Mouse (Mus musculus) liver, adult 2 months (tissue): Measurements from ENCODE around the gene Palld. TPM values are rescaled to one million over a fixed set of nuclear protein-coding genes. Genes with fewer than 3 reads are reported as not detected.

Experiments
- DNase-seq: peaks from one replicate; pipeline ENCODE4 v3.0.0-alpha.2; 2011; ENCODE audit warnings: low read depth, low spot score; ENCODE audit errors: extremely low read depth
- H3K27ac ChIP-seq: fragments of 200-500 bp; replicated peaks from 2 replicates; pipeline ENCODE4 v1.5.1; 2012; ENCODE audit warnings: low read depth, mild to moderate bottlenecking, control low read depth, inconsistent platforms, low read length; ENCODE audit not compliant: insufficient read depth
- H3K27me3 ChIP-seq: fragments of 200-500 bp; 2 replicates; pipeline ENCODE4 v1.6.1; 2012; ENCODE audit warnings: mild to moderate bottlenecking, moderate library complexity, low read length, inconsistent platforms; ENCODE audit not compliant: control insufficient read depth, insufficient read depth
- H3K36me3 ChIP-seq: fragments of 200-500 bp; 2 replicates; pipeline ENCODE4 v1.6.1; 2012; ENCODE audit warnings: low read length, inconsistent platforms; ENCODE audit not compliant: control insufficient read depth, insufficient read depth
- H3K4me1 ChIP-seq: fragments of 200-500 bp; 2 replicates; pipeline ENCODE4 v1.6.1; 2011; ENCODE audit warnings: low read length; ENCODE audit not compliant: control insufficient read depth, insufficient read depth
- H3K4me3 ChIP-seq: fragments of 200-500 bp; 2 replicates; pipeline ENCODE4 v1.5.1; 2011; ENCODE audit warnings: low read depth, mild to moderate bottlenecking, control low read depth, low read length, moderate library complexity; ENCODE audit not compliant: insufficient read depth
- H3K79me2 ChIP-seq: fragments of 200-500 bp; 2 replicates; pipeline ENCODE4 v1.6.1; 2012; ENCODE audit warnings: inconsistent platforms, mild to moderate bottlenecking, low read length, moderate library complexity; ENCODE audit not compliant: control insufficient read depth, insufficient read depth
- H3K9ac ChIP-seq: fragments of 200-500 bp; 2 replicates; pipeline ENCODE4 v1.6.1; 2012; ENCODE audit warnings: low read depth, mild to moderate bottlenecking, control low read depth, inconsistent platforms, low read length
- CTCF ChIP-seq: fragments of 200-500 bp; IDR thresholded peaks from 2 replicates; pipeline ENCODE4 v1.5.1; 2011; ENCODE audit warnings: low read depth, low read length, control low read depth
- POLR2A ChIP-seq: fragments of 200-500 bp; IDR thresholded peaks from 2 replicates; pipeline ENCODE4 v1.6.1; 2011; ENCODE audit warnings: low read length, control low read depth; ENCODE audit not compliant: insufficient read depth; ENCODE audit errors: extremely low read depth
- whole genome bisulfite sequencing: fragments of 180-500 bp; shearing (Covaris S2); methylation state at CpG from one replicate; pipeline ENCODE4 v1.1.7; 2018; 5-methylcytosine and 5-hydroxymethylcytosine counted together
- polyA plus RNA-seq: library from polyadenylated mRNA; depleted of rRNA; stranded (reverse); fragments of >200 nt; gene quantifications from 2 replicates; pipeline ENCODE4 v1.2.3, GENCODE M21; 2012
- total RNA-seq: library from RNA; depleted of rRNA; stranded (reverse); fragments of >200 nt; gene quantifications from 2 replicates; pipeline ENCODE4 v1.2.3, GENCODE M21; 2014

Gene Palld
- total and polyA plus RNA-seq, 2 experiments = 10.1 to 17.8 TPM

DNA sequence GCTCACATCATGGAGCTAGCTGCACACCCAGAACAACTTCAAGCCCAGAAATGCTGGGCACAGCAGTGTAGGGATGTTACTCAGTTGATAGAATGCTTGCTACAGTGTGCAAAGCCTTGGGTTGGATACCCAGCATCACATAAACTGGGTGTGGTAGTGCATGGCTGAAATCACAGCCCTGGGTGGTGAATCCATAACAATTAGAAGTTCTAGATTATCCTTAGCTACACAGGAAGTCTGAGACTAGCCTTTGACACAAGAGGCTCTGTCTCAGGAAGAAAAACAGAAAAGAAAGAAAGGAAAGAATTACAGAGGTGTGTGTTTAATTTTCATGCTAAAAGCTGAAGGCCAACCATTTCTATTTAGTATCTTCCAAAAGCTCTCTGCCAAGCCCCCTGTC lies 231.3 kb downstream of the Palld start:
- DNase-seq = no peak
- H3K4me3 ChIP-seq = no peak overlapping the region
- H3K27ac ChIP-seq = no peak overlapping the region
- H3K4me1 ChIP-seq = no peaks in the 10 kb centered on the region
- H3K36me3 ChIP-seq = no peaks in the 10 kb centered on the region
- no peaks in the 10 kb centered on the region for H3K27me3 ChIP-seq
- H3K9ac ChIP-seq = no peak overlapping the region
- TF ChIP-seq POLR2A (no peak), CTCF (no peak)
- H3K79me2 ChIP-seq = no peaks in the 10 kb centered on the region

DNA sequence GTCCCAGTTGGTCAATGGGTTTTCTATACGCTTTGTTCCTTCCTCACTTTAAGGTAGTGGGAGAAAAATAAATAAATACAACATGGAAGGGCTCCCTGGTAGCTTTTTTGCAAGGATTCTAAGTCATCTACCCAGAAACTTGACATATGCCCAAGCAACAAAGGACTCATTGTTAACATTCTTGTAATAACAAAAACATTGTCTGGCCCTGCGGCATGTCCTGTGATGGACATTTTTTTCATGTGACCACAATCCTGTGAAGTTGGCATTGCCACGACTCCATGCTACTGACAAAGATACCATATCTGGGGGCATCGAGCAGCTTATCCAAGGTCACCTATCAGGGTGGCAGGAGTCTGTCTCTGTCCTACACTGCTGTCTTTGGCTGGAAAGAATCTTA lies 232.1 kb downstream of the Palld start:
- Histone ChIP-seq H3K79me2 (no peaks in the 10 kb centered on the region), H3K4me1 (no peaks in the 10 kb centered on the region), H3K27ac (no peak overlapping the region), H3K4me3 (no peak overlapping the region), H3K9ac (no peak overlapping the region), H3K27me3 (no peaks in the 10 kb centered on the region), H3K36me3 (no peaks in the 10 kb centered on the region)
- TF ChIP-seq CTCF (no peak), POLR2A (no peak)
- DNase-seq = no peak
- 79% methylated on average over 4 of the region's 4 CpGs for WGBS

DNA sequence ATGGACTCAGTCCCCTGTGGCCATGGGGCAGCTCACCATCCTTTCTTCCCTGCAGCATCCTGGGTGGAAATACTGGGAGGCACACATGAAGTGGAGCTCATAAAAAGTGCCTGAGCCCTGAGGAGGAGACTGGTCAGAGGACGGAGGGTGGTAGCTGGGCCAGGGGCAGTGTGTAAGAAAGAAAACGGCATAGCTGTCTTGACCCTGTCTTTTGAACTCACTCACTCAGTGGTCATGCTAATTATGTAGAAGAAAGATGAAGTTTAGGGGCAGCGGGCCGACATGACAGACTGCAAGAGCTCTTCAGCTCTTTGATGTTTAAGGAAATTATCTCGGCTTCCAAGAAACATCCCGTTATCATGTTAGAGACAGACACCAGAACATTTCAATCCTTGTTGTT lies 235.6 kb downstream of the Palld start:
- no peak for DNase-seq
- no peaks in the 10 kb centered on the region for H3K4me1 ChIP-seq
- no peaks in the 10 kb centered on the region for H3K36me3 ChIP-seq
- H3K4me3 ChIP-seq = no peak overlapping the region
- no peak for TF ChIP-seq CTCF
- TF ChIP-seq POLR2A = no peak
- no peak overlapping the region for H3K9ac ChIP-seq
- no peaks in the 10 kb centered on the region for H3K27me3 ChIP-seq
- H3K79me2 ChIP-seq = no peaks in the 10 kb centered on the region
- WGBS = 85% methylated on average over 6 of the region's 6 CpGs
- H3K27ac ChIP-seq = no peak overlapping the region

DNA sequence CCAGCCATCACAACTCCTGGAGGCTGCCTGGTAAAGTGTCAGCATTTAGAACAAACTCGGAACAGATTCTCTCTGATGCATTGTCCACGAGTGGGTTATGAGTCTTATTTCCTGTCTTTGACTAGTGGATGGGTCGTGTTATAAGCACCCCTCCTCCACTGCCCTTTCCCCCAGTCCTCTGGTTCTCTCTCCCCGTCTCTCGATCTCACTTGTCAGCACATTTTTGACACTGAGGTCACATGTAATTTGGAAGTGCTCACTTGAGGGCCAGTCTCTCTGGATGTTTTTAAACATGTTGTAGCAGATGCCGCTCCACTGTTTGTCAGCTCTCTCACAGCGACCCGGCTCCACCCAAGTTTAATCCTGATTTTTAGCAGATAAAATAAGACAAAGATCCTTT lies 237.5 kb downstream of the Palld start:
- H3K9ac ChIP-seq = no peak overlapping the region
- H3K27ac ChIP-seq = no peak overlapping the region
- TF ChIP-seq POLR2A (no peak), CTCF (no peak)
- no peaks in the 10 kb centered on the region for H3K4me1 ChIP-seq
- no peaks in the 10 kb centered on the region for H3K36me3 ChIP-seq
- 43% methylated on average over 8 of the region's 8 CpGs for WGBS
- no peaks in the 10 kb centered on the region for H3K79me2 ChIP-seq
- peak; percentile 40 for DNase-seq
- no peaks in the 10 kb centered on the region for H3K27me3 ChIP-seq
- H3K4me3 ChIP-seq = no peak overlapping the region

DNA sequence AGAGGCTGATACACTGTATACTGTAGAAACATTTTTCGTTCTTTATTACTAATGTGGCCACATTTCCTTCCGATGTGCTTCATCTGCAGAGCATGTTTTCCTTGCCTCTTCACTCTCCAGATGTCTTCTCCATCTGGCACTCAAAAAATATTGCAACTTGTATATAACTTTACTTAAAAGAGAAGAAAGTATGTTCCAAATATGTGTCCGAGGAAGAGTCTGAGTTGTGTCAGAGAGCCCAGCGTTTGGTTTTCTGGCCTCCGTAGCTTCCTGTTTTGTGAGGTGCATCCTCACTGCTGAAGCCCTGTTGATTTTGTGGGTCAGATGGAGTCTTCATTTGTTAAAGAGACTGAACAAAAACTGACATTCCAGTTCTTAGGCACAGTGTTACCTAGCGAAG lies 238.3 kb downstream of the Palld start:
- Histone ChIP-seq H3K9ac (no peak overlapping the region), H3K4me3 (no peak overlapping the region), H3K79me2 (no peaks in the 10 kb centered on the region), H3K27me3 (no peaks in the 10 kb centered on the region), H3K4me1 (no peaks in the 10 kb centered on the region), H3K27ac (no peak overlapping the region), H3K36me3 (no peaks in the 10 kb centered on the region)
- WGBS = 91% methylated on average over 6 of the region's 6 CpGs
- DNase-seq = no peak
- no peak for TF ChIP-seq CTCF
- no peak for TF ChIP-seq POLR2A

DNA sequence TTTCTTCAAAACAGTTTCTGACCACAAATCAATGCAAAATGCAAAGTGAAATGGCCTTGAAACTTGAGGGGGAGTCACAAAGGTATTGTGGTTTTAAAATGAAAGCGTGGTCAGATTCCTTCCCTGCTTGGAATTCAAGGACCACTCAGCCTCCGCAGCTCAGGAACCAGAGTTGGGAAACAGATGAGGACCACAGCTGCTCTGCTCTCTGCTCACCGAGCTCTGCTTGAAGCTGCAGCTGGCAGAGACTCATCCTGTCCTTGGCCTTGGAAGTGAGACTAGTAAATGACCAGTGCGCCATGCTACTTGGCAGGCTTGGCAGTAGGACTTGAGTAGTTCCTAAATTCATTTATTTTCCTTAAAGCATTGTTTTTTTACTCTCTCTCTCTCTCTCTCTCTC lies 239.7 kb downstream of the Palld start:
- no peaks in the 10 kb centered on the region for H3K27me3 ChIP-seq
- no peaks in the 10 kb centered on the region for H3K79me2 ChIP-seq
- no peaks in the 10 kb centered on the region for H3K36me3 ChIP-seq
- no peak overlapping the region for H3K27ac ChIP-seq
- DNase-seq = no peak
- no peaks in the 10 kb centered on the region for H3K4me1 ChIP-seq
- H3K9ac ChIP-seq = no peak overlapping the region
- H3K4me3 ChIP-seq = no peak overlapping the region
- 89% methylated on average over 4 of the region's 4 CpGs for WGBS
- TF ChIP-seq CTCF (no peak), POLR2A (no peak)
